Comparison of ENCODE assay signal across 15 mouse cellular contexts in the genomic region with DNA sequence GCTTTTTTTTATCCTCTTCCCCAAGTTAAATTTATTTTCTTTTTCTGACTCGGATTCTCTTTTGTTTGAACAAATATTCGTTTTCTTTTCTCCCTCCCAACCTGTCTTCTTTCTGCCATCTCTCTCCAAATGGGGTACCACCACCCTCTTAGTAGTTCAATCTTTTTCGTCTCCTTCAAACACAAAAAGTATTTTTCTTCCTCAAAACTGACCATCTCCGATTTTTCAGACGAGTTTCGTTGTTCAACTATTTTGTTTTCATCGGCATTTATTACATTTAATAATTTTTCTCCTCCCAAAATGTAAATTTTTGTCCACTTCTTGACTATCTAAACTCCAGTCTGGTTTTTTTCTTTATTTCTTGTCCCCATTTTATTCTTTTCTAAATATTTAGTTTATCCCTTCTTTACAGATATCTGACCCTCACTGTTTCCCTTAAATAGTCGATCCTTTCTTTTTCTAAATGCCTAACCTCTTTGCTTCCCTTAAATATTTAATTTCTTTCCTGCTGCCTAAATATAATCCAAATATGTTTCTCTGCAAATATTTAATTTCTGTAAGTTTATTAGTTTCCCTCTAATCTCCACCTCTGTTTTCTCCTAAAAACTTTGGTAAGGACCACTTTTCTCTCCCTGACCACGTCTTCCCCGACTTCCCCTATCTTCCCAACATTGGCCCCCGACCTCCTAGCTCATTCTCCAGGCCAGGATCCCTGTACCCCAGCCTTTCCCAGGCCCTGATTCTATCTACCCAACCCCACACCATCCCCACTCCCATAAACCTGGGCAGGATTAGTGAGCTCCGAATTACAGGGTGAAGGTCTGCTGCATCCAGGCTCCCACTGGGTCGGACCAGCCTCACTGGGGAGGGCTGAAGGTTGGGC. TPM values are rescaled to one million over a fixed set of nuclear protein-coding genes. Genes with fewer than 3 reads are reported as not detected.
DNase-seq lines count a peak whose midpoint lies in the region; ATAC-seq and TF ChIP-seq lines count a peak whose summit lies in the region.
"Had no signal": no experiment of that assay in that cellular context is flagged by ENCODE, and none has a peak within 500 bp of the region (broad histone marks: within the 10 kb centered on the region; RNA-seq: fewer than 3 reads in every experiment).

No protein-coding gene starts in this region.

- WGBS in hindbrain, embryonic 11.5 days, result 3% methylated on average over 13 of the region's 13 CpGs
- WGBS in hindbrain, embryonic 16.5 days, result 3% methylated on average over 13 of the region's 13 CpGs
- WGBS in embryonic facial prominence, embryonic 15.5 days, result 15% methylated on average over 13 of the region's 13 CpGs

- peaks cover 5% of the 10 kb centered on the region for H3K4me1 ChIP-seq in hindbrain, embryonic 11.5 days (replicated peaks; ENCODE audit: control insufficient read depth, insufficient read depth, low read length)
- H3K4me1 ChIP-seq in hindbrain, embryonic 16.5 days (ENCODE audit: control insufficient read depth, insufficient read depth, low read depth, low read length), result peaks cover 3% of the 10 kb centered on the region
- H3K4me1 ChIP-seq in embryonic facial prominence, embryonic 15.5 days, result peaks cover 54% of the 10 kb centered on the region

- no peak overlapping the region for H3K4me3 ChIP-seq in hindbrain, embryonic 11.5 days (ENCODE audit: low read depth, low read length)
- H3K4me3 ChIP-seq in hindbrain, embryonic 16.5 days (ENCODE audit: low read length), result no peak overlapping the region
- H3K4me3 ChIP-seq in embryonic facial prominence, embryonic 15.5 days (replicated peaks), result peak overlapping the region; percentile 48
- H3K4me3 ChIP-seq: erythroblast, embryonic 14.5 days; layer of hippocampus, adult 2 months; midbrain, embryonic 12.5 days; neural tube, embryonic 13.5 days had no signal

- TF ChIP-seq POLR2A in brain, embryonic 14.5 days (IDR thresholded peaks at IDR 0.05; ENCODE audit: borderline replicate concordance, extremely low read depth, insufficient read depth, insufficient read length, poor library complexity, severe bottlenecking), result no peak

- DNase-seq in hindbrain, embryonic 11.5 days (ENCODE audit: low spot score), result peak; percentile 61
- peak; percentile 38 for DNase-seq in brain, embryonic 14.5 days (ENCODE audit: low read depth)
- DNase-seq in retina, adult 2 months (ENCODE audit: low read depth, low spot score), result peak; percentile 16
- DNase-seq in right cerebral cortex, adult 18-20 months, result no peak
- DNase-seq in spleen, postnatal 10 days (ENCODE audit: low spot score in 2 of 2), result no peak

- peaks cover 90% of the 10 kb centered on the region for H3K27me3 ChIP-seq in hindbrain, embryonic 11.5 days (ENCODE audit: control insufficient read depth, insufficient read depth, low read length)
- peaks cover 49% of the 10 kb centered on the region for H3K27me3 ChIP-seq in hindbrain, embryonic 16.5 days (replicated peaks; ENCODE audit: control insufficient read depth, insufficient read depth, low read length)
- H3K27me3 ChIP-seq in embryonic facial prominence, embryonic 15.5 days, result peaks cover 88% of the 10 kb centered on the region

- H3K27ac ChIP-seq in hindbrain, embryonic 11.5 days (ENCODE audit: low read depth, low read length), result no peak overlapping the region
- no peak overlapping the region for H3K27ac ChIP-seq in hindbrain, embryonic 16.5 days (ENCODE audit: low read depth, low read length)
- H3K27ac ChIP-seq in embryonic facial prominence, embryonic 15.5 days (replicated peaks), result no peak overlapping the region
- H3K27ac ChIP-seq: heart, adult 2 months; layer of hippocampus, adult 2 months; midbrain, embryonic 12.5 days; neural tube, embryonic 13.5 days had no signal

- ATAC-seq in hindbrain, embryonic 11.5 days (ENCODE audit: low FRiP score), result no peak
- ATAC-seq in hindbrain, embryonic 16.5 days, result no peak
- ATAC-seq in embryonic facial prominence, embryonic 15.5 days (ENCODE audit: insufficient number of reproducible peaks, low FRiP score, low TSS enrichment, low read depth), result no peak
- ATAC-seq: CD4-positive, CD25-positive, alpha-beta regulatory T cell, adult 4 months had no signal

- H3K4me2 ChIP-seq in hindbrain, embryonic 11.5 days (replicated peaks; ENCODE audit: low read depth, low read length), result no peak overlapping the region
- no peak overlapping the region for H3K4me2 ChIP-seq in hindbrain, embryonic 16.5 days (ENCODE audit: low read length)
- peak overlapping the region; percentile 39 for H3K4me2 ChIP-seq in embryonic facial prominence, embryonic 15.5 days (replicated peaks)
- H3K4me2 ChIP-seq: neural tube, embryonic 13.5 days had no signal

- no peaks in the 10 kb centered on the region for H3K9me3 ChIP-seq in hindbrain, embryonic 11.5 days (ENCODE audit: control insufficient read depth, low read length)
- H3K9me3 ChIP-seq in hindbrain, embryonic 16.5 days (ENCODE audit: control insufficient read depth, low read length), result no peaks in the 10 kb centered on the region; the same call in 1 of the 2 replicates
- H3K9me3 ChIP-seq in embryonic facial prominence, embryonic 15.5 days (replicated peaks), result no peaks in the 10 kb centered on the region
- H3K9me3 ChIP-seq: midbrain, embryonic 12.5 days; neural tube, embryonic 13.5 days had no signal

- TF ChIP-seq CTCF in brain, embryonic 14.5 days (IDR thresholded peaks at IDR 0.05; ENCODE audit: borderline replicate concordance, extremely low read depth, insufficient read depth, insufficient read length), result no peak

- H3K36me3 ChIP-seq in hindbrain, embryonic 11.5 days (ENCODE audit: control insufficient read depth, insufficient read depth, low read length), result no peaks in the 10 kb centered on the region
- no peaks in the 10 kb centered on the region for H3K36me3 ChIP-seq in hindbrain, embryonic 16.5 days (ENCODE audit: control insufficient read depth, insufficient read depth, low read length)
- H3K36me3 ChIP-seq in embryonic facial prominence, embryonic 15.5 days, result no peaks in the 10 kb centered on the region
- H3K36me3 ChIP-seq: midbrain, embryonic 12.5 days; neural tube, embryonic 13.5 days had no signal

- no peak overlapping the region for H3K9ac ChIP-seq in hindbrain, embryonic 11.5 days (ENCODE audit: low read depth, low read length)
- no peak overlapping the region for H3K9ac ChIP-seq in hindbrain, embryonic 16.5 days (ENCODE audit: low read depth, low read length)
- H3K9ac ChIP-seq in embryonic facial prominence, embryonic 15.5 days, result 0 out of 2 replicates have a peak overlapping the region, but pooled peaks have one; percentile 42
- H3K9ac ChIP-seq: midbrain, embryonic 12.5 days; neural tube, embryonic 13.5 days had no signal

RNA-seq across cellular contexts. Expression of a gene that starts 9.0 kb away (rescaled TPM):
- 0.25 and 0.43 TPM in 2 replicates for polyA plus RNA-seq in hindbrain, embryonic 11.5 days (2014; fragmentation: Nextera tagmentation; extraction: Ambion mirVana)
- polyA plus RNA-seq in hindbrain, embryonic 16.5 days (2015; fragmentation: Nextera tagmentation; extraction: Ambion mirVana), result 0.36 TPM in 1 of 2 replicates, not detected in the other
- polyA plus RNA-seq in brain, embryonic 14.5 days (2012; rRNA removed), result 1.3 and 1.4 TPM in 2 replicates
- polyA plus RNA-seq in embryonic facial prominence, embryonic 15.5 days (2015; fragmentation: Nextera tagmentation; extraction: Ambion mirVana), result 45.9 and 46.9 TPM in 2 replicates
- polyA plus RNA-seq: CD4-positive, CD25-positive, alpha-beta regulatory T cell, adult 4 months; frontal cortex, adult 2 months; neural tube, embryonic 13.5 days had no signal

RNA-seq across cellular contexts. Expression of a gene that starts 42.7 kb away (rescaled TPM):
- 0.15 TPM in 1 of 2 replicates, not detected in the other for polyA plus RNA-seq in hindbrain, embryonic 11.5 days (2014; fragmentation: Nextera tagmentation; extraction: Ambion mirVana)
- polyA plus RNA-seq in hindbrain, embryonic 16.5 days (2015; fragmentation: Nextera tagmentation; extraction: Ambion mirVana), result 0.19 TPM in 1 of 2 replicates, not detected in the other
- polyA plus RNA-seq in brain, embryonic 14.5 days (2012; rRNA removed), result 0.05 and 0.06 TPM in 2 replicates
- polyA plus RNA-seq in embryonic facial prominence, embryonic 15.5 days (2015; fragmentation: Nextera tagmentation; extraction: Ambion mirVana), result 0.17 TPM in 1 of 2 replicates, not detected in the other
- polyA plus RNA-seq: erythroblast, embryonic 14.5 days; lung, embryonic 16.5 days; neural tube, embryonic 13.5 days had no signal

Comparison
In these comparisons a context has a peak if more than half of its experiments do, and no peak if none do; other contexts are left out.
1. DNase-seq: peak in hindbrain, embryonic 11.5 days (single experiment), brain, embryonic 14.5 days (single experiment) and retina, adult 2 months (single experiment); none in right cerebral cortex, adult 18-20 months (single experiment) and spleen, postnatal 10 days (0 of 2).
2. RNA of a gene that starts 9.0 kb away (polyA plus RNA-seq): 45.9 to 46.9 TPM in embryonic facial prominence, embryonic 15.5 days; 1.3 to 1.4 TPM in brain, embryonic 14.5 days, 0.25 to 0.43 TPM in hindbrain, embryonic 11.5 days and 0.36 TPM in hindbrain, embryonic 16.5 days; every median in the first group is over 10 times any median in the second.